Mouse (Mus musculus): ENCODE measurements at regions not wholly inside any gene's neighbourhood (a gene's known extent, or its start where the extent isn't known, plus 50 kb on each side); places are given as distances from the start of the nearest gene placed in this dataset.
"Not testable (repeated sequence)": the region's sequence is repeated elsewhere in the genome, so short reads cannot be mapped to it uniquely, and the experiment has no call there.

DNA sequence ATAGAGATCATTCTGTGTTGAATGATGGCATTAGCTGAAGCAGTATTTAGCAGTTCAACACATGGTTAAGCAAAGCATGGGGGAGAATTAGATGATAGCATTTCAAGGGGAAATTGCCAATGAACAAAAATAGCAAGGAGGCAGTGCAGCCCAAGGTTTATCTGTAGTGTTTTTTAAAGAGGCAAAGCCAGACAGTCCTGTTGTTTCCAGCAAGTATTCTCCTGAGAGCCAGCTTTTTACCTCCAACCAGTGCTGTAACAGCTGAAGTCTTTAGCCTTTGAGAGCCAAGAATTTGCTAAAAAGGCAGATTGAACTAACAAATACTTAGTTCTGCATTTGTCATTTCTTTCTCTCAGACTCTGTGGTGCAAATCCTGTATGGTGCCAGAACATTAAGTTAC lies 305.1 kb upstream of the Arx start:
- in situ Hi-C loops (cut with MboI; ENCODE audit: low sequenced_read_pairs), result no loop called here

DNA sequence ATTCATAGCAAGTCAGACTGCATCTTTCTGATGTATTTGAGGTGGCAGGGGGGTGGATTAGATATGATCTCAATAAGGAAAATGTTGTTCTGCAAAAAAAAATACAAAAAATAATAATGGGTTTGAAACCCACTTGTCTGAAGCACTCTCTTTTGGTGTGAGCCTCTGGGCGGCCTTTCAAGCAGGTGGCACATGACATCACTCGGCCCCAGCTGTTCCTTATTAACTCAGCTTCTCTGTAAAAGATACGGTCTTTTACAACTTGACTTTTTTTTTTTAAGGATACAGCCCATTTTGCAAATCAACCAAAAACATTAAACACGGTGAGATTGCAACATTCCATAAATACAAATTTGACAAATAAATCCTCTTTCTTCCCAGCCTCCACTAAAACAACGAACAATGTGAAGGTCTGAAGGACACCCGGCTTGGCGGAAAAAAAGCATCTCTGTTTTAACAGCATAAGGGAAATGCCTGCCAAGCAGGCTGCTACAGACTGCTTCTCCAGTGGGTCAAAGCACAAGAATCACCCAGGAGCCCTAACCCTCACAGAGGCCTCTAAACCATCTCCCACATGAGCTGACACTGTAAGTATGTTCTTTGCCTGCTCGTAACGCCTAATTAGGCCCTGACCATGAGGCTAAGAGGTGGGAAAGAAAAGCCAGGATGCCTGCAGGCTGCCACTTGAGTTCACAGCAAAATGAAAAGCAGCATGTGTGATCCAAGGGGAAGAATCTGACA lies 283.8 kb upstream of the Arx start:
- in situ Hi-C loops (cut with MboI; ENCODE audit: low sequenced_read_pairs), result no loop called here

GRCm38 (mm10) chrX:93006681-93007080 lies 279.6 kb upstream of the Arx start:
- in situ Hi-C loops (cut with MboI; ENCODE audit: low sequenced_read_pairs), result no loop called here

DNA sequence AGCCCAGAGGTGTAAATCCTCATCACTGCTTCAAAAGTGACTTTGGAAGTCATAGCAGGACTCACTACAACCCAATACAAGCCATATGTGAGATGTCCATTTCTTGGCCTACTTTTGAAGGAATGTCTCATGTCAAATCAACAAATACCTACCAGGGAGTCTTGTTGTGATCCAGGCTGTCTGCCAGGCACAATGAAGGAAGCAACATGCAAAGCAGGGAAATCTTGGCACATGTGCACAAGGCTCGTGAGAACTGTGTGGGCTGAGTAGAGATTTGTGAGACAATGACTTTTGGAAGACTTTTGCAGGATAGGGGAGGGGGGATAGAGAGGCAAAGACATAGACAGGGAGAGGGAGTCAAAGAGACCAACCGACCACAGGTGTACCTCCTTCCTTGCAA lies 274.7 kb upstream of the Arx start:
- in situ Hi-C loops (cut with MboI; ENCODE audit: low sequenced_read_pairs), result no loop called here

- in situ Hi-C loops (cut with MboI; ENCODE audit: low sequenced_read_pairs), result no loop called here
These were observed 269.9 kb upstream of the Arx start for GRCm38 (mm10) chrX:93016391-93016790.

GRCm38 (mm10) chrX:93041096-93041495 lies 245.1 kb upstream of the Arx start:
- in situ Hi-C loops (cut with MboI; ENCODE audit: low sequenced_read_pairs), result no loop called here

DNA sequence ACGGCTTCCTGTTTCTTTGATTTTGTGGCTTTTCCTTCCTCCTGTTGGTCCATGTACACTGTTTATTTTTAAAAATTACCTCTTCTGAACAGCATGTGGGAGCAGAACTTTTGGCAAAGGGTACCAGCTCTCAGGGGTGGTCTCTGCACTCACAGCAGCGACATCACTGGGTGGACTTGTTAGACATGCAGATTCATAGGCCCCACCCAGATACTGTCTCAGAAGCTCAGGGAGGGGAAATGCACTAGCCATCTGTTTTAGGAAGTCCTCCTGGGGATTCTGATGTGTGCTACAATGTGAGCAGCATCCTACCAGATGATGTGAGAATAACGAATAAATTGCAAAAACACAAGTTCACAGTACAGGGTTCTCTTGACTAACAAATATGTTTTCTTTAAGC lies 243.5 kb upstream of the Arx start:
- in situ Hi-C loops (cut with MboI; ENCODE audit: low sequenced_read_pairs), result no loop called here

DNA sequence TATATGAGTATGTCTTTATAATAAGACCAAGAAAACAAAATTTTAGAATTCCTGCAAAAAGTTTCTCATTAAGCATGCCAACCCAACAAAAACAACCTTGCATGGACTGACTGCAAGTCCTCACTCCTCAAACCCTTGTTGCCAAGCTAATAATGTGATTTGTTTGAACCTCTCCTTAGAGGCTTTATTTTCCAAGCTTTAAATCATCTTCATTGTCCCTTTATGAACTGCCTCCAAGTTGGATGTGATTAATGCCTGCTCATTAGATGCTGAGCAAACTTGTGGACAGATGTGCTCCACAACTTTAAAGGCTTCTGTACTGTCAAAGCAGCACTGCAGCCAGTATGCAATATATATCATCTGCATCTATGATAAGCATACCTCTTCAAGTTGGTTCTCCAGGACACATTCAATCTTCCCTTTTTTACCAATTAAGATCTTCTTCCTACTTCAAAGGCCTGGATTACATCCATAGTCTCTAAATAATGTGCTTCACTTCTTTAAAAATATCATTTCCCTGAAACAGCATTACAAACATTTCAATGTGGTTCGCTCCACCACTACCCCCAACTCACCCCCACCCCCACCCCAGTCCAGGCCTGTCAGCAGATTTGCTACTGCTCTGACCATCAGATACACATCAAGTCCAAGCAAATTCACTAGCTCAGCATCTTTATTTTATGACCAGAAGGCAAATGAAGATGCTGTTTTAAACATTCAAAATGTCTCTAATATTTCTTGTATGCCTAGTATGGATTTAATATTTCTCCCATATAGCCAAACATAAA lies 237.1 kb upstream of the Arx start:
- in situ Hi-C loops (cut with MboI; ENCODE audit: low sequenced_read_pairs), result no loop called here

DNA sequence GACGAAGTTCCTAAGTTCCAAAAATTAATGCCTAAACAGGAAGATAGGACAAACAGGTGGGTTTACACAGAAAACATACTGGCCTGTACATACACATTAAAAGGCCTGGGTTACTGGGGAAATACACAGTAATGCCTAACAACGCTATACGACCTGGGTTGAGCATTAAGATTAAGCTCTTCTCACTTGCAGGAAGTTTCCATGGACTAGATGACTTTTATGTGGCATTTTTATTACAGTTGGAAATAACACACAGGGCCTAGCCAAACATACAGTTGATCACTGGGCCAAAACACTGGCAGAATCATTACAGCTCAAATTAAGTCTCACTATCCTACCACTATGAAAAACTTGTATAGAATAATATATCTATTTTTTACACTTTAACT lies 236.5 kb upstream of the Arx start:
- in situ Hi-C loops (cut with MboI; ENCODE audit: low sequenced_read_pairs), result loop anchor here (25.0 kb wide), 2 partner anchors 513 to 738 kb away; no protein-coding TSS in a partner anchor

DNA sequence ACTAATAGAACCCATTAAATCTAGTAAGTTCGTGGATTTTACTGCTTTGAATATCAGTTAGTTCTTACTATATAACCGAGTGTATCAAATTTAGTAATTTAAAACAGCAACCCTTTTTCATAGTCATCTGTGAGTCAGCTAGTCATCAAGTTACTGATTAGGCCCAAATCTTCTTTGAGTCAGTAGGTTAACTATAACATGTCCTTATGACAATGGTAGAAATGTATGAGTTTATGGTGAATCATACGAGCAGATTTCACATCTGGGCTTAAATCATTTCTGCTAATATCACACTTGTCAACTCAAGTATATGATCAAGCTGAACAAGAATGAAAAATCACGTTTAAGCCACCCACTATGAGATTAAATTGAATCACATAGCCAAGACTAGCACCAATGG lies 226.7 kb upstream of the Arx start:
- in situ Hi-C loops (cut with MboI; ENCODE audit: low sequenced_read_pairs), result loop anchor here (25.0 kb wide), 2 partner anchors 503 to 728 kb away; no protein-coding TSS in a partner anchor

DNA sequence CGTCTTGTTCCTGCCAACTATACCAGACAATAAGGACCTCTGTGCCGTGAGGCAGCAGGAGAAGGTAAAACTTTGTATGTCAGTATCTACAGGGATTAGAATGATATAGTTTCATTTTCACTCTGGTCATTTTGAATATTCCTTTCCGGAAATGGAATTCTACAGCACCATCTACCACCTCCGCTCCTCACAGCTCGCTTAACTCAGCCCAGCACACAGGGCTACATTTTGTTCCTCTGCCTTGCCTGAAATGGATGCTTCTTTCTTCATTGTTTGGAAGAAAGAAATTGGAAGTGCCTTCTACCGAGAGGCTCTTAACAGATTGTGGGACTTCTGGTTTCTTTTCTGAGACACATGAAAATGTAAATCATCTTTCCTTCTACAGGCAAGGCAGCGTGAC lies 217.4 kb upstream of the Arx start:
- in situ Hi-C loops (cut with MboI; ENCODE audit: low sequenced_read_pairs), result loop anchor here (25.0 kb wide), 2 partner anchors 493 to 718 kb away; no protein-coding TSS in a partner anchor

DNA sequence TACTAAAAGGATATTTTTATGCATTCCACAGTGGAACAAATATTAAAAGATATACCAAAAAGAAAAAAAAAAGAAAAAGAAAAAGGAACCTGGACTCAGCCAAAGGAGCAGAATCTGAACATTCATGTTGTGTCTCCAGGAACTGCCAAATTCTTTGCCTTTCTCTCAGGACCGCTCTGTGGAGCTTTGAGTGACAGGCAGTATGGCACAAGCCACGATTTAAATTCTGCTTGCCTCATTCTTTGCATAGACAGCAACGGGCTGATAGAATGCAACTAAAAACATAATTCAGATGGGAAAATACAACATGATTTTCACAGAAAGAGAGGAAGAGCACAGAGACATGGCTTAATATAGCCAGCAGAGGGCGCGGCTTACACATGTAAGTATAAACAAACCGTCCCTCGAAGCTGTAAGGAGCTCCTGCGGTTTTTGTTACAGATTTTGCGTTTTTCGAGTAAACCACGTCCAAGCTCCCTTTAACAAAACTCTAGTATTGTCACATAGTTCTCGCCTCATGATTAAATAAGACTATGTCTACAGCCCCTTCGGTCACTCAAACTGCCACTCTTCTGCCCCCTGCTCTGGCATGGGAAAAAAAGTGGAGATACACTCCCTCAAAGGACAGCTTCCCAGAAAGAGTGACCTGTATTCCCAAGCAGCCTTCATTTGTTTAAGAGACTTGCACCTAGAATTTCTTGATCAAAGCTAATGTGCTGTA lies 216.5 kb upstream of the Arx start:
- in situ Hi-C loops (cut with MboI; ENCODE audit: low sequenced_read_pairs), result loop anchor here (25.0 kb wide), 2 partner anchors 493 to 718 kb away; no protein-coding TSS in a partner anchor

- in situ Hi-C loops (cut with MboI; ENCODE audit: low sequenced_read_pairs), result loop anchor here (25.0 kb wide), 2 partner anchors 492 to 717 kb away; no protein-coding TSS in a partner anchor
These were observed 216.0 kb upstream of the Arx start for GRCm38 (mm10) chrX:93070290-93070611.

GRCm38 (mm10) chrX:93088976-93089375 lies 197.3 kb upstream of the Arx start:
- in situ Hi-C loops (cut with MboI; ENCODE audit: low sequenced_read_pairs), result no loop called here

DNA sequence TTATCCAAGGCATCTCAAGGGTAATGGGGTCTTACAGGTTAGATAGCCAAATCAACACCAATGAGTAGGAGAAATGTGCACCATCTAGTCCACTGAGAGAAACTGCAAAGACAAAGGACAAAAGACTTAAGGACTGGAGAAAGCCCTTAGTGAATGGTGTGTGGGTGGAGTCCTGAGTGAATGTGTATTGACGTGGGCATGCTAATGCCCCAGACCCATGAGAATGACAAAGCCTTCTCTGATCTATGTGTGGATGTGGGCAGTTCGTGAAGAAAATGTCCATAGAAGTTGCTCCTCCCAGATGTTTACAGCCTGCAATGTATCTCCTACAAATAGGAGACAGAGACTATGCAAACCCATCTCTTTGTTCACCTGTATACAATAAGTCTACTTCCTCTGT lies 188.7 kb upstream of the Arx start:
- in situ Hi-C loops (cut with MboI; ENCODE audit: low sequenced_read_pairs), result no loop called here

- in situ Hi-C loops (cut with MboI; ENCODE audit: low sequenced_read_pairs), result no loop called here
These were observed 178.2 kb upstream of the Arx start for GRCm38 (mm10) chrX:93107930-93108567.

DNA sequence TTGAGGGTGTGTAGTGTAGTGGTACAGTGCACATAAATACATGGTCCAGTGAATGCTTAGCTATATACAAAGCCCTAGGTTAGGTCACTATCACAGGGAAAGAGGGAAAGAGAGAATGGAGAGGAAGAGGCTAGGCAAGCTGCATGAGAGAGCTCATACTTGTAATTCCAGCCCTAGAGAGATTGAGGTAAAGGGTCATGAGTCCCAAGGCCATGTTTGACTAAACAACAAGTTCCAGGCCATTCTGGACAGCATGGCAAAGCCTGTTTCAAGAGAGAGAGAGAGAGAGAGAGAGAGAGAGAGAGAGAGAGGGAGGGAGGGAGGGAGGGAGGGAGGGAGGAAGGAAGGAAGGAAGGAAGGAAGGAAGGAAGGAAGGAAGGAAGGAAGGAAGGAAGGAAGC lies 131.9 kb upstream of the Arx start:
- in situ Hi-C loops (cut with MboI; ENCODE audit: low sequenced_read_pairs), result not testable (repeated sequence)

GRCm38 (mm10) chrX:93159105-93159504 lies 127.1 kb upstream of the Arx start:
- in situ Hi-C loops (cut with MboI; ENCODE audit: low sequenced_read_pairs), result no loop called here

- in situ Hi-C loops (cut with MboI; ENCODE audit: low sequenced_read_pairs), result no loop called here
These were observed 125.3 kb upstream of the Arx start for GRCm38 (mm10) chrX:93160956-93161355.
